Mouse (Mus musculus) C2C12 (cell line): Measurements from ENCODE around the gene Ap1s3.

Experiments
- CTCF ChIP-seq: IDR thresholded peaks from one replicate; pipeline ENCODE4 v1.5.1; 2011; ENCODE audit not compliant: control insufficient read depth, insufficient read depth, insufficient read length
- MAX ChIP-seq: IDR thresholded peaks from one replicate; pipeline ENCODE4 v1.6.1; 2011; ENCODE audit warnings: mild to moderate bottlenecking, control low read depth
- MYOG ChIP-seq: IDR thresholded peaks from one replicate; pipeline ENCODE4 v1.6.1; 2011; ENCODE audit not compliant: control insufficient read depth, insufficient read length; ENCODE audit errors: extremely low read depth

DNA sequence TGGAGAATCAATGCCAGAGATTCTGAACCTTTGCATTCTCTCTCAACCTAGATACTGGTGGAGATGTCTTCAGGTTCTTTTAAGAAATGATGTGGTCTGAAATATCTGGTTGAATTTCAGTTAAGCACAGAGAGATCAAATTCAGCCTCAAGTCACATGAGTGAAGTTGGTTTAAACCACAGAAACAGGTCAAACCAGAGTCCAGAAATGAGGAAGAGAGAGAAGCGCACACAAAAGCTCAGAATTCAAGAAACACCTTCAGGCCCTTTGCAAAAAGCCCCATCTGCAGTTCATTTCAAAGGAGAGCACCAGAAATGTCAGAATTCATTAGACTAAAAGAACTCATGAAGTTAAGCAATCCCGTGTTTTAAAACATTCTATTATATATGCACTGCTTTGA lies 52.3 kb downstream of the Ap1s3 start:
- no peak for TF ChIP-seq CTCF
- TF ChIP-seq MAX = no peak
- TF ChIP-seq MYOG = no peak
